Mouse (Mus musculus): ENCODE measurements around the gene Cdk10.
"Not testable (repeated sequence)": the region's sequence is repeated elsewhere in the genome, so short reads cannot be mapped to it uniquely, and the experiment has no call there.

The Cdk10 gene

GRCm38 (mm10) chr8:123233300-123233699, 8.7 kb downstream of the Cdk10 start:
- DNase-seq (ENCODE audit: low spot score) = no peak

DNA sequence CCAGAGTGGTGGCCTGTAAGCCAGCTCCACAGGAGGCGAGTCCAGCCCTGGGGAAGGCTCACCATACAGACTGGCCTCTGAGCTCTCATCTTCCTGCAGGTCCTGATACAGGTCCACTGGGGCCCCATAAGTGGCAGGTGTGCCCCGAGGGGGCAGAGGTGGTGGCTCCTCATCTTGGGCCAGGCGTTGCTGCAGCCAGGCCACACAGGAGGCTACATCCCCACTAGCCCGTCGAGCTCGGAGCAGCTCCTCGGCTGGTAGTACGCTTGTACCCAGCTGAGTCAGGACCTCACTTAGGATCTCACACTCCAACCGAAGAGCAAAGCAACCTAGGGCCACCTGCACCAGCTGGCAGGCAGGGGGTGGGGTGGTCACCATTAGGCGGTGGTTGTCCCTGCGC, 9.1 kb downstream of the Cdk10 start:
- DNase-seq (ENCODE audit: low spot score) = no peak

GRCm38 (mm10) chr8:123234918-123235519, 10.4 kb downstream of the Cdk10 start:
- DNase-seq (ENCODE audit: low spot score) = no peak

GRCm38 (mm10) chr8:123235520-123236497, 11.2 kb downstream of the Cdk10 start, which contains the start of gene Spata2l:
Gene Spata2l (minus strand): TSS chr8:123236233.
- DNase-seq (ENCODE audit: low spot score) = peak; percentile 83

- no peak for DNase-seq (ENCODE audit: low spot score)
Observed at GRCm38 (mm10) chr8:123239398-123239797, 14.8 kb downstream of the Cdk10 start.

- no peak for DNase-seq (ENCODE audit: low spot score)
Observed at GRCm38 (mm10) chr8:123242107-123242923, 17.7 kb downstream of the Cdk10 start.

DNA sequence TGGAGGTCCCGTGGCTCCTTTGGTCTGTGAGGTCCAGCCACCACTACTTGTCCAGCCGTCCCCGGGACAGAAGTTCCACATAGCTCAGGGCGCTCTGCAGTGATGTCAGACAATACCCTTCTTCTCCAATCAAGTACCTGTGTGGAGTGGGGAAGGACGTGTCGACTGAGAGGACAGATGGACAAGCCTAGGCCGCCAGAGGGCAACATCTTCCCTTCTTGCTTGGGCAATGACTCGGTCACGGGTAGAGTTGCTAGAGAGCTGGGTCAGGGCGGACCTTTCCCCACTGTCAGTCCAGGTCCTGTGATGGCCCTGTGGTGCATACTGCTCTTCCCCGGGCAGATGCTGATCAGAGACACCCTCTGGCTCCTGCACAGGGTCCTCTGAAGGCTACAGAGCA, 18.4 kb downstream of the Cdk10 start:
- DNase-seq (ENCODE audit: low spot score) = no peak

DNA sequence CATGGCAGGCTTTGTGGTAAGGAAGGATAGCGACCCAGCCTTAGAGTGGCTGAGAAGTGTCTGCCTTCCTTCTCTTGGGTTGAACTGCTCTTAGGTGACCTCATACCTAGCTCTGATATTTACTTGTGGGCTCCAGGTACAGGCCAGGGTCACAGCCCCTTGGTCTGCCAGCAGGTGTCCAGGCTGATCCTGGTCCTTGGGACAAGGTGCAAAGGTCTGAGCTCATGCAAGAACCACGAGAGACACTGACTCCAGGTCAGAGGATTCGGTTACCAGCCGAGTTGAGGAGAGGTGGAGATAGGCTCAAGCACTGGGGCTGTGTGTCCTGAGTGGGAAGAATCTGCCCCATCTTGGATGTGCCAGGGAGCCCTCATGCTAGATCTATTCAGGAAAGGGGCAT, 19.7 kb downstream of the Cdk10 start:
- DNase-seq (ENCODE audit: low spot score) = no peak

GRCm38 (mm10) chr8:123245543-123245942, 20.9 kb downstream of the Cdk10 start:
- DNase-seq (ENCODE audit: low spot score) = no peak

GRCm38 (mm10) chr8:123247748-123248147, 23.1 kb downstream of the Cdk10 start:
- no peak for DNase-seq (ENCODE audit: low spot score)

DNA sequence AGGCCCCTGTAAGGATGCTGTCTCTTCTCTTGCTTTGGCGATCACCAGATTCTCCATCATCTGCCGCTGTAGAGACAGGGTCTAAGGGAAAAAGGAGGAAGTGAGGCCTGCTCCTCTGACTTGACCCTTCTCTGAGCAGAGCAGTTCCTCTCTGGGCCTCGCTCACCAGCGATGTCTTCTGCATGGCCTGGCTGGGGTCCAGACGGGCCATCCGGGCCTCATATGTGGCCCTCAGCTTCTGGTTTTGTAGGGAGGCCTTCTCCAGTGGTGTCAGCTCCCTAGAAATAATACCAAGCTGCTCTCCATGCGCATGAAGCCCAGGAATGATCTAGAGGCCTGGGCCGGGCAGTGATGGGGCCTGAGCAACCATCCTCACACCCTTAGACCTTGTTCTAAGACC, 24.0 kb downstream of the Cdk10 start:
- DNase-seq (ENCODE audit: low spot score) = no peak

DNA sequence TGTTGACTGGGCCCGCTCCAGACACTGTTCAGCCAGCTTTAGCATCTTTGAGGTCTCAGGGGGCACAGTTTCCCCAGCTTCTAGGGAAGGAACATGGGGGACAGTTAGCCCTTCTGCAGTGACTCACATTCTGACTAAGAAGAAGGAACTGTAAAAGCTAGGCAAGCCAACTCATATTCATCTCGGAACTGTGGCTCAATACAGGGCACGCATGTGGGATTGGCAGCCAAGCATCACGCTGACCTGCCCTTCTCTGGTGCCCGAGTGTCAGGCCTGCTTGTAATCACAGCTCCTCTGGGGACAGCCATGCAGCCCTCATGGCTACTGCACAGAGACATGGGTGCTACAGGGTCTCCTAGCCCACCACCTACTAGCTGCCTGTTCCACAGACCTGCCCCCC, 26.3 kb downstream of the Cdk10 start:
- DNase-seq (ENCODE audit: low spot score) = no peak

GRCm38 (mm10) chr8:123252925-123253324, 28.3 kb downstream of the Cdk10 start:
- no peak for DNase-seq (ENCODE audit: low spot score)

- peak; percentile 14 for DNase-seq (ENCODE audit: low spot score)
Observed at GRCm38 (mm10) chr8:123253451-123254098, 28.9 kb downstream of the Cdk10 start.

DNA sequence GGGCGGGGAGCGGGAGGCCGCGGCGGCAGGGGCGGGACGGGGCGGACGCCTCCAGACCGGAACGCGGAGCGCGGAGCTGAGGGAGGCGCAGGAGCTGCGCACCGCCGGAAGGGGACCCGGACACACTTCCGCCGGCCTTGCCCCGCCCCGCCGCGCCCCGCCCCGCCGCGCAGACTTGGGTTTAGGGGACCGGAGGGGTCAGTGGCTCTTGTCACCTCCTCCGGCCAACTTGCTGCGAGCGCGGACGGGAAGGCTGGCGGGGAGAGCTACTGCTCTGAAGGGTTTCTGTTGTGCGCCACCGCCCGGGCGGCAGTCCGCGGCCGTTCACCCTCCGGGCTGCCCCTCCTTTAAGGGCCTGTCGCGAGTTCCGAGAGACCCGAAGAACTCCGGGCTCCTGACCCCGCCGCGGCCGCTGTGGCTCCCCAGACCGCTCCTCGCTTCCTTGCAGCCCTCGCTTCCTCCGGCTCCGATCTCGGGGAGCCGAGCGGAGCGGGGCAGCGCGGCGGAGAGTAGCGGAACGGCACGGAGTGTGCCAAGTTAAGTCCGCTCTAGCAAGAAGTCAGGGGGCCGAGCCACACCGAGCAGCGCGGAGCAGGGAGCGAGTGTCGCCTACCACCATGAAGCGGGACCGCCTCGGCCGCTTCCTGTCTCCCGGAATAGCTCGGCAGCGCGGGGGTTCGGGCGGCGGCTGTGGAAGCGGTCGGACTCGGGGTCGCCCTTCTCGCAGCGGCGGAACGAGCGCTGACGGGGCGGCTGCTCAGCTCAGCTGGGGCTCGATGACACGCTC, 29.6 kb downstream of the Cdk10 start, which contains the start of the genes Zfp276 and Vps9d1:
Gene Zfp276 (plus strand): TSS at position 97 of the 787 bp plus-strand sequence.
Gene Vps9d1 (minus strand): TSS at position 250 of the 787 bp plus-strand sequence.
- DNase-seq (ENCODE audit: low spot score) = peak; percentile 80

DNA sequence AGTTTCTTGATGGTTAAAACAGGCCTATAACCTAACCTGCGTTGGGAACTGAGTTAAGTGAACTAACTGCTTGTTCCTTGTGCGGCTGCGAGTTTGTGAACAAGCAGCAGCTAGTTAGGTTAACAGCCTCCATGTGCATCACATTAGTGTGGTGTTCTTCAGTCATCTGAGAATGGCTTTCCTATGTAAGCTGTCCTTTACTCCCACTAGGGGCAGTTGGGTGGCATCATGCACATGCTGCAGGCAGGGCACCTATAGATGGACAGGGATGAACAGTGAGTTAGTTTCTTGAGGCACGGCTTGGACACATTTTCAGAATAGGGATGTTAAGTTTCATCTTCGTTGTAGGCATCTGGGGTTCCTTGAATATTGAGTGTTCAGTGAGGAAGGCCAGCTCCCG, 30.5 kb downstream of the Cdk10 start:
- DNase-seq (ENCODE audit: low spot score) = no peak

DNA sequence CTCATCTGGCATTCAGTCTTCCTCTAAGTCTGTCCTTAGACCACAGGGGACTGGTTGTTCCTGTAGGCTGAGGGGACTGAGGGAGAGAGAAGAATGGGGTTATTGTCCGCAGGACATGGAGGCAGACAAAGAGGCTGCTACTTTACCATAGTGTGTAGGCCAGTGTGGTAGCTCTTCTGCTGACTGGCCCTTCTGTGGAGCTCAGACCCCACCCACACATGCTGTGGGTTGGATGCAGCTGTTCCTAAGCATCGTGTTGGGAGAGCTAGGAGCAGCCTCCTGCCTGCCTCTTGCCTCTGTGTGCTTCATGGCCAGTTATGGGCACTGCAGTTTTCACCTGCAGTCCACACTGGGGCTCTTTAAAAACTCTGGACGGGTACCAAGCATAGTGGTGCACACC, 32.5 kb downstream of the Cdk10 start:
- no peak for DNase-seq (ENCODE audit: low spot score)

GRCm38 (mm10) chr8:123257593-123257992, 33.0 kb downstream of the Cdk10 start:
- DNase-seq (ENCODE audit: low spot score) = not testable (repeated sequence)

- no peak for DNase-seq (ENCODE audit: low spot score)
Observed at GRCm38 (mm10) chr8:123267926-123268656, 43.4 kb downstream of the Cdk10 start.

- no peak for DNase-seq (ENCODE audit: low spot score)
Observed at GRCm38 (mm10) chr8:123271147-123271546, 46.5 kb downstream of the Cdk10 start.
